Mouse (Mus musculus) c-Kit-negative CD71-positive TER-119-positive erythroid progenitor cells, embryonic 14.5 days (primary cell): ENCODE results near the gene Olfr1459.

Experiments
- DNase-seq: peaks from one replicate; pipeline ENCODE4 v3.0.0-alpha.2; 2013; ENCODE audit warnings: low read depth, low spot score

Gene Olfr1459

DNA sequence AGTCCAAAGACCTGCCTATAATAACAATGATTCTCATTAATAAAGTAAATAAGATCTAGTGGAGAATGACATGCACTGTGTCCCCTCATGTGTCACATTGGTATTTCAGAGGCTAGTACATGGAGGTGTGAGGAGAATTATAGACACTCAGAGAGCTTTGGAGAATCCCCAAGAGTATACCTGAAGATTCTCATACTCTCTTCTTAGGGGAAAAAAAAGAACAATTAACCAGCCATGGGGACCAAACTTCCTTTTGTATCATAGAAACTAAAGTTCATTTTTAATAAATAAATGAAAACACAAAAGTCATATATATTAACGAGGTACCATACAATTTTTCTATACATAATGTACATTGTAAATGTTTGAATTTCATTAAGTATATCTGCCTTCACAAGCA lies at the start of gene Olfr1459:
Gene Olfr1459 (minus strand): TSS at position 101 of the 400 bp plus-strand sequence.
- no peak for DNase-seq

GRCm38 (mm10) chr19:13185434-13185833 lies 36.1 kb upstream of the Olfr1459 start, which contains the start of gene Olfr1462:
Gene Olfr1462 (plus strand): TSS chr19:13185734.
- DNase-seq, result no peak

DNA sequence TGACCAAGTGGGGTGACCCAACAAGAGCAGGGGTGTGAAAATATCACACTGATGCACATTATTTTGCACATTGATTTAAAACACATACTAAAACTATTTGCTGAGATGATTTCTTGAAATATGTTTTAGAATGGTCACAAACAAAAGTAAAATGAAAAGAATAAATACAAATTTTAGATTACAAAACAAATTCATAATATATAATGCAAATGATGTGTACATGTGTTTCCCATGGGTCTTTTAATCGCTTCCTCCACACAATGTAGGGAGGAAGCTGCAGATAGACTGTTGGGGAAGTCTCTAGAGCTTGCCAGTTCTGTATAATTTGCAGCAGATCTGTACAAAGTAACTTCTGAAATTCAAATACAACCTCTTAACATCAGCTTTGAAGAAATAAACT lies 13.4 kb upstream of the Olfr1459 start, which contains the start of gene Olfr1461:
Gene Olfr1461 (plus strand): TSS at position 301 of the 400 bp plus-strand sequence.
- DNase-seq, result no peak

GRCm38 (mm10) chr19:13106675-13107074 lies 42.7 kb downstream of the Olfr1459 start, which contains the start of gene Olfr1458:
Gene Olfr1458 (minus strand): TSS chr19:13106775.
- no peak for DNase-seq

GRCm38 (mm10) chr19:13097791-13098190 lies 51.6 kb downstream of the Olfr1459 start, which contains the start of gene Olfr1457:
Gene Olfr1457 (minus strand): TSS chr19:13097891.
- DNase-seq, result no peak

GRCm38 (mm10) chr19:13093908-13094307 lies 55.4 kb downstream of the Olfr1459 start:
- no peak for DNase-seq
